Mouse (Mus musculus) B cell, adult 2 months (primary cell): ENCODE measurements around the gene Pla1a.

ENCODE experiments used
- DNase-seq, 2 experiments: peaks; one replicate each; pipeline ENCODE4 v3.0.0; 2022

Gene Pla1a

GRCm38 (mm10) chr16:38433514-38433913 lies 569 bp upstream of the Pla1a start:
- no peak for DNase-seq

- DNase-seq = no peak
Observed at GRCm38 (mm10) chr16:38431446-38432185, 1.3 kb downstream of the Pla1a start.

GRCm38 (mm10) chr16:38425799-38426198 lies 7.1 kb downstream of the Pla1a start:
- no peak for DNase-seq

- no peak for DNase-seq
Observed at GRCm38 (mm10) chr16:38425374-38425773, 7.6 kb downstream of the Pla1a start.

GRCm38 (mm10) chr16:38414953-38415352 lies 18.0 kb downstream of the Pla1a start:
- DNase-seq = no peak

GRCm38 (mm10) chr16:38408416-38408815 lies 24.5 kb downstream of the Pla1a start:
- no peak for DNase-seq

GRCm38 (mm10) chr16:38407584-38407983 lies 25.4 kb downstream of the Pla1a start:
- DNase-seq = peak; percentile 49 to 50

- peak; percentile 55 to 65 for DNase-seq
Observed at GRCm38 (mm10) chr16:38406708-38407107, 26.2 kb downstream of the Pla1a start.

- DNase-seq = no peak
Observed at GRCm38 (mm10) chr16:38406293-38406692, 26.7 kb downstream of the Pla1a start.

GRCm38 (mm10) chr16:38403639-38404038 lies 29.3 kb downstream of the Pla1a start:
- DNase-seq = peak; percentile 66 to 67

GRCm38 (mm10) chr16:38401468-38401867 lies 31.5 kb downstream of the Pla1a start:
- DNase-seq = no peak

- no peak for DNase-seq
Observed at GRCm38 (mm10) chr16:38400311-38400960, 32.5 kb downstream of the Pla1a start.

- DNase-seq = peak; percentile 47 to 53
Observed at GRCm38 (mm10) chr16:38399531-38400231, 33.3 kb downstream of the Pla1a start.

- no peak for DNase-seq
Observed at GRCm38 (mm10) chr16:38399076-38399475, 33.9 kb downstream of the Pla1a start.

GRCm38 (mm10) chr16:38398266-38398665 lies 34.7 kb downstream of the Pla1a start:
- DNase-seq = no peak

GRCm38 (mm10) chr16:38396155-38396554 lies 36.8 kb downstream of the Pla1a start:
- DNase-seq = peak; percentile 35 to 44

- DNase-seq = peak in 1 of 2 experiments; percentile 16
Observed at GRCm38 (mm10) chr16:38395060-38395730, 37.8 kb downstream of the Pla1a start.

GRCm38 (mm10) chr16:38394191-38394618 lies 38.7 kb downstream of the Pla1a start:
- no peak for DNase-seq

- no peak for DNase-seq
Observed at GRCm38 (mm10) chr16:38392126-38392894, 40.6 kb downstream of the Pla1a start.

GRCm38 (mm10) chr16:38390322-38390721 lies 42.6 kb downstream of the Pla1a start:
- no peak for DNase-seq

- no peak for DNase-seq
Observed at GRCm38 (mm10) chr16:38389284-38389893, 43.6 kb downstream of the Pla1a start.

GRCm38 (mm10) chr16:38388757-38389156 lies 44.2 kb downstream of the Pla1a start:
- no peak for DNase-seq
